Mouse (Mus musculus): Measurements from ENCODE around the gene 1700012B07Rik.

1700012B07Rik gene

DNA sequence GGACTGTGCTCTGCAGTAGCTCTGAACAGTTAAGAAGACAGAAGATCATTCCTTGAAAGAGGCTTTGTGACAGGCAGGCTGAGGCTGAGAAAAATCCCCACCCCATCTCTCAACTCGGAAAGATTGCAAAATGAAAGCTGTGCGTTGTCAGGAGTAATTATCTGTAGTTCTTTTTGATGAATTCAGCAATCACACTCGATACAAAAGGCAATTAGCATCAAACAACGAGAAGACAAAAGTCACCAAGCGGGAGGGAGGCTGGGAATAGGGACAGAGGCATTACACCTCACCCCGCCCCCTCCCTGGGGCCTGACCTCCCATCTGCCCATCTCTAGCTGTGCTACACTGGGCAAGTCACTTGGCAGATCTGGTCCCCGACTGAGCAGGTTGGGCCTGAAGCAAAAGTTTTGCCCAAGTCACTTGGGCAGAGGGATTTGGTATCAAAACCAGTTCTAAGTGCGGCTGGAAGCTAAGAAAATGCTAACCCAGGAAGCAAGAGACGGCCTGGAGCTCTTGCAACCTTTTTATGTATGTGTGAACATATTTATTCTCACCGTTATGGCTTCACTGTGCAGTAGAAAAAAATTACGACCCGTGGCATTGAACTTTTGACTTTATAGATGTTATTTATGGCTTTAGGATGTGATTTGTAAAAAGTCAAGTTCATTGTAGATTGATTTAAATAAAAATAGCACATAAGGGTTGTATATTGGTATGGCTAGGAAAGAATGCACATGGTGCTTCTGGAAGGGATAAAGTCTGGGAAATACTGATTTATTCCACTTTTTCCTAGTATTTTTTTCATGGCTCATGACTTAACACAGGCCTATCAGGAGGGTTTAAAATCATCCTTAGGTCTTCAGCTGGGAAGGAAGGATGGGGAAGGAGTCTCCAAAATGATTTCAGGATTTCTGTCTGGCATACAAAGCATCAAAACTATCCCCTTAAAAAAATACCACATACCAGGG, 75.9 kb downstream of the 1700012B07Rik start:
- 68% methylated on average over 12 of the region's 12 CpGs for WGBS

DNA sequence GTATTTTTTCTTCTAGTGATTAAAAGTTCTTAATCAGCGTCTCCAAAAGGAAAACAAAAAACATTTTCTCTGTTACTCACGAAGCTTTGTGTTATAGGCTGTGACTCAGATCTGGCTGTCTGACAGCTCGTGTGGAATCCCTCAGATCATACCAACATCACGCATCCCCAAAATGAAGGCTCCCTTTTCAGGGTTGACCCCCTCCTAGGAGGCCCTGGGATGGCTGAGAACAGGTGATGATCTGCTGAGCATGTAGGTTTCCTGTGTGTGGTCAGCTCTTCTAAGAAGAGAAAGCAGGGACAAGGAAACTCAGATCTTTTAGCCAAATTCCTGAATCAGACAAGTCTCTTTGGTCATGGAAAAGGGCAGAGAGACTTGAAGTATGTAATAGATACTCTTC, 82.6 kb downstream of the 1700012B07Rik start:
- 71% methylated on average over 4 of the region's 4 CpGs for WGBS

DNA sequence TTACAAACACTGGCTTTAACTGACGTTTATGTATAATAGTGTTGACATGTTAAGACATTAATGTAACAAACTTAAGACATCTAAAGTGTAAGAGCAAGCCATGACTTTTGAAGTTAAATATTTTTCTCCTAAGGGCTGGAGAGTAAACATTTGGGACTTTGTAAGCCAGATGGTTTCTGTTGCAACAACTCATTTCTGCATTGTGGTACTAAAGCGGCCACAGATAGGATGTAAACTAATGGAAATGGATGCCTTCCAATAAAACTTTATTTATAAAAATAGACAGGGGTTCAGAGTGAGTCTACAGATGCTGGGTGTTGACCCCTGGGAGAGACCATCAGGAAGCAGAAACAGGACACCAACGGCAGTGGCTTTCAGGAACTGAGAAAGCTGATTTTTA, 89.9 kb downstream of the 1700012B07Rik start:
- WGBS: 86% methylated on average over 3 of the region's 3 CpGs
